Mouse (Mus musculus) bone marrow macrophage, adult 2 months (primary cell): Measurements from ENCODE around the gene Rpp25.

Source experiments
- CTCF ChIP-seq: IDR thresholded peaks from 2 replicates; pipeline ENCODE4 v1.5.1; 2012; ENCODE audit warnings: low read depth, mild to moderate bottlenecking, low read length, moderate library complexity
- POLR2A ChIP-seq: IDR thresholded peaks from 2 replicates; pipeline ENCODE4 v1.6.1; 2012; ENCODE audit warnings: mild to moderate bottlenecking, low read depth, low read length, borderline replicate concordance

DNA sequence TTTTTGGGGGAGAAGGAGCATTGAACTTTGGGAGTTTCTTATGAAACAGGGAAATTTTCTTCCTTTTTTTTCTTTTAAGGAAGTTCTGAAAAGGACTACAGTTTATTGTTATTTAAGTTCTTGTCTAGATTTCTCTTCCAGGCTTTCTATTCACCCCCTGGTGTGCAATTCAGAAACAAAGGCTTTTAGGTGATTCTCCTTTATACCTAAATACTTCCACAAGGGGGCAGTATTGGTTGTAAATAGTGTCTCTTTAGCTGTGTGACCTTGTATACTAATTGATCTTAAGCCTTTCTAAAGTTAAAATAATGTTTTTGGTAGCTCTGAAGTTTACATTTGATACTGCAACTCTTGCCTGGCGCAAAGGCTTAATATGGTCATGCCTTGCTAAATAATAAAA, 19.9 kb downstream of the Rpp25 start:
- TF ChIP-seq POLR2A (no peak), CTCF (no peak)
